Mouse (Mus musculus) activated CD4-positive, CD25-positive, alpha-beta regulatory T cell, adult 4 months (primary cell): ENCODE measurements around the gene Car3. TPM values are rescaled to one million over a fixed set of nuclear protein-coding genes. Genes with fewer than 3 reads are reported as not detected.
"Not testable (repeated sequence)": the region's sequence is repeated elsewhere in the genome, so short reads cannot be mapped to it uniquely, and the experiment has no call there.

Experiments
- ATAC-seq: one replicate; pipeline ENCODE4 v1.8.0; 2017
- polyA plus RNA-seq, 2 experiments: library from polyadenylated mRNA; unstranded; fragments of 100-300 nt; shearing (Covaris generic); gene quantifications; one replicate each; pipeline ENCODE4 v1.2.1; 2017

Gene Car3
- under 1 TPM in 1 of 2 experiments, not detected in 1; 0.52 TPM for polyA plus RNA-seq

GRCm38 (mm10) chr3:14863022-14863711 lies at the start of gene Car3:
TSS of gene Car3 (plus strand) at chr3:14863512.
- ATAC-seq, result no peak

GRCm38 (mm10) chr3:14815396-14815795 lies 47.9 kb upstream of the Car3 start:
- ATAC-seq, result not testable (repeated sequence)

- no peak for ATAC-seq
These were observed 43.3 kb upstream of the Car3 start for GRCm38 (mm10) chr3:14819844-14820504.

GRCm38 (mm10) chr3:14828896-14829295 lies 34.4 kb upstream of the Car3 start:
- ATAC-seq, result no peak

- no peak for ATAC-seq
These were observed 32.0 kb upstream of the Car3 start for GRCm38 (mm10) chr3:14831219-14831835.

- no peak for ATAC-seq
These were observed 30.5 kb upstream of the Car3 start for GRCm38 (mm10) chr3:14832766-14833165.

- no peak for ATAC-seq
These were observed 24.4 kb upstream of the Car3 start for GRCm38 (mm10) chr3:14838936-14839335.

GRCm38 (mm10) chr3:14839466-14840118 lies 23.7 kb upstream of the Car3 start:
- ATAC-seq, result no peak

GRCm38 (mm10) chr3:14848587-14849254 lies 14.6 kb upstream of the Car3 start:
- no peak for ATAC-seq

- ATAC-seq, result no peak
These were observed 9.3 kb upstream of the Car3 start for GRCm38 (mm10) chr3:14853966-14854365.

GRCm38 (mm10) chr3:14854446-14854845 lies 8.9 kb upstream of the Car3 start:
- ATAC-seq, result no peak

GRCm38 (mm10) chr3:14857874-14858273 lies 5.4 kb upstream of the Car3 start:
- ATAC-seq, result no peak

- no peak for ATAC-seq
These were observed 3.0 kb upstream of the Car3 start for GRCm38 (mm10) chr3:14860291-14860690.

GRCm38 (mm10) chr3:14861165-14861564 lies 2.1 kb upstream of the Car3 start:
- ATAC-seq, result no peak

- no peak for ATAC-seq
These were observed 1.5 kb upstream of the Car3 start for GRCm38 (mm10) chr3:14861787-14862186.

- no peak for ATAC-seq
These were observed 674 bp upstream of the Car3 start for GRCm38 (mm10) chr3:14862654-14863021.

GRCm38 (mm10) chr3:14863922-14864321 lies 610 bp downstream of the Car3 start:
- no peak for ATAC-seq

GRCm38 (mm10) chr3:14865941-14866340 lies 2.6 kb downstream of the Car3 start:
- no peak for ATAC-seq

- peak; percentile 94 for ATAC-seq
These were observed 6.5 kb downstream of the Car3 start for GRCm38 (mm10) chr3:14869779-14870178.

GRCm38 (mm10) chr3:14870528-14870927 lies 7.2 kb downstream of the Car3 start:
- no peak for ATAC-seq

GRCm38 (mm10) chr3:14871386-14871785 lies 8.1 kb downstream of the Car3 start:
- no peak for ATAC-seq

GRCm38 (mm10) chr3:14874402-14875040 lies 11.2 kb downstream of the Car3 start:
- peak; percentile 37 for ATAC-seq
